Mouse (Mus musculus): Measurements from ENCODE around the gene Ncoa5.

The Ncoa5 gene

GRCm38 (mm10) chr2:164956195-164956594 lies 78.5 kb downstream of the Ncoa5 start:
- DNase-seq (ENCODE audit: low spot score): no peak

- DNase-seq (ENCODE audit: low spot score): no peak
Measured at GRCm38 (mm10) chr2:164955725-164956124, 78.9 kb downstream of the Ncoa5 start.

GRCm38 (mm10) chr2:164953224-164953623 lies 81.4 kb downstream of the Ncoa5 start:
- peak; percentile 49 for DNase-seq (ENCODE audit: low spot score)

- DNase-seq (ENCODE audit: low spot score): no peak
Measured at GRCm38 (mm10) chr2:164952448-164952847, 82.2 kb downstream of the Ncoa5 start.

- no peak for DNase-seq (ENCODE audit: low spot score)
Measured at GRCm38 (mm10) chr2:164951745-164952144, 82.9 kb downstream of the Ncoa5 start.

- no peak for DNase-seq (ENCODE audit: low spot score)
Measured at GRCm38 (mm10) chr2:164950501-164950900, 84.2 kb downstream of the Ncoa5 start.
